Mouse (Mus musculus) retina, adult 2 months (tissue): ENCODE data around the gene Dgkz.

Experiments used
- DNase-seq: peaks from one replicate; pipeline ENCODE4 v3.0.0-alpha.2; 2012; ENCODE audit warnings: low read depth, low spot score

Dgkz gene

GRCm38 (mm10) chr2:91975581-91976541 is at the start of gene Dgkz:
Dgkz (minus strand) TSS chr2:91975864.
- no peak for DNase-seq

- DNase-seq, result no peak
Observed at GRCm38 (mm10) chr2:92025202-92025601, 49.5 kb upstream of the Dgkz start.

DNA sequence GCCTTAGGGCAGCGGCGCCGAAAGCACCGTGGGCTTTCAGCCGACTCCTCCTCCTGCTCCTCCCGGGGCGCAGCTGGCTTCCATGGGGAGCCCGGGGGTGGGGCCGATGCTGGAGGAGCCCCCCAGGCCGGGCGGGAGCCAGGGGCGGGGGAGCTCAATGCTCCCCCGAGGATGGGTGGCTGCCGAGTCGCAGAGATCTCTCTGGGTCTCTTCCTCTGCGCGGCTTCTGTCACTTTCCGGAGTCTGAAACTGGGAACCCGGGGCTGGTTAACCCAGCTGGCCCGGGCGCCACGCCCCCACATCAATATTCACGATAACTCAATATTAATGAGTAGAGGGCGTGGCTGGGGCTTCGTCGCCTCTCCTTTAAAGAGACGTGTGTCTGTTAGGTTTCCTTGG is 48.6 kb upstream of the Dgkz start, which contains the start of gene Creb3l1:
Creb3l1 (minus strand) TSS at position 229 of the 399 bp plus-strand sequence.
- DNase-seq, result no peak

DNA sequence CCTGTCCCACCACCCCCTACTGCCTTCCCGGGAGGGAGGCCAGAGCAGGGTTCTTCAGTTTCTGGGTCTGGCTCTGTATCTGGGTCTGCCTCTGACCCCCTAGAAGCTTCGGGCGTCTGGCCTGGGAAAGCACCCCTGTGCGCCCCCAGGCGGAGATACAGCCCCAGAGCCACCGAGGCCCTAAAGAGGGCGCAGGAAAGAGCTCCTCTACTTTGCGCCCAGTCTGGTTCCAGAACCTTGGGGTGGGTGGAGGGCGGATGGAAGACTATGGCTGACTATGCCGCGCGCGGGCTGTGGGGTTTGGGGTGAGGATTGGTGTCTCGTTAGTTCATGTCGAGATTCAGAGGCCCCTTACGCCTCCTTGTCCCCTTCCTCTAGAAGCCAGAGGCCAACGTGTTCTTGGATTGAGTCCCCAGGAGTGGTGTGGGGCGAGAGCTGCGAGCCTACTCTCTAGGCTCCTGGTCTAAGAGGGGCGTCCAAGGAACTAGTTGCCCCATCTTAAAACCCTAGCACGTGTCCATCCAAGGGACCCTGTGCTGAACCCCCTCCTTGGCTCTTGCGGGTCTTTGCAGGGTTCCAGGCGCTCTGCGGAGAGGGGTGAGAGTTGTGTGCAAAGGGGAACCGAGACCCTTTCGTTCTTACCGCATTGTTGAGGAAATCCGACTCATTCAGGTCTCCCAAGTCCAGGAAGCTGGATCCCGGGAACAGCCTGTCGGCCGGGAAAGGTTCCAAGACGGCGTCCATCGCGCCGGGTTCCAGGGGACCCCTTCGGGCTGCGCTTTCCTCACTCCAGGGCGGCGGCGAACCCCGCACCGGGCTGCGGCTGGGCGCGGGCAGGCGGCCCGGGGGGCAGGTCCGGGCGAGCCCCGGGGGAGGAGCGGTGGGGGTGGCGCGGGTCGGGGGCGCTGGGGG is 48.0 kb upstream of the Dgkz start:
- no peak for DNase-seq

- DNase-seq, result no peak
Observed at GRCm38 (mm10) chr2:92020676-92021265, 45.1 kb upstream of the Dgkz start.

- no peak for DNase-seq
Observed at GRCm38 (mm10) chr2:92017440-92017839, 41.8 kb upstream of the Dgkz start.

DNA sequence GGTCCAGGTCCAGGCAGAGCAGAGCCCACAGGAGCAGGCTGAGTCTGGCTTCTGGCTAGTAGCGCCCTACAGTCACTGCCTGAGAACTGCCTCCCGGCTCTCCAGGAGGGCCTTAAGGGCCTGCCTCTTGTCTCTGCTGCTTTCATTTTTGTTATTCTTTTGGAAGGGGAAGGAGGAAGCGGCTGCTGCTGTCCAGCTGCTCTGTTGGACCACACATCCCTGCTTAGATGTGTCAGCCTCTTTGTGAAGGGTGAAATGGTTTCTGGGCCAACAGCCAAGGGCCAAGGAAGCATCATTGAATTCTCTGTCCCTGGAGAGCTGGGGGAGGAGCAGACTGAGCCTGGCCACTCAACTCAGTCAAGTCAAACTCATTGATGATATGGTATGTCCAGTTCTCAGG is 41.3 kb upstream of the Dgkz start:
- DNase-seq, result no peak

DNA sequence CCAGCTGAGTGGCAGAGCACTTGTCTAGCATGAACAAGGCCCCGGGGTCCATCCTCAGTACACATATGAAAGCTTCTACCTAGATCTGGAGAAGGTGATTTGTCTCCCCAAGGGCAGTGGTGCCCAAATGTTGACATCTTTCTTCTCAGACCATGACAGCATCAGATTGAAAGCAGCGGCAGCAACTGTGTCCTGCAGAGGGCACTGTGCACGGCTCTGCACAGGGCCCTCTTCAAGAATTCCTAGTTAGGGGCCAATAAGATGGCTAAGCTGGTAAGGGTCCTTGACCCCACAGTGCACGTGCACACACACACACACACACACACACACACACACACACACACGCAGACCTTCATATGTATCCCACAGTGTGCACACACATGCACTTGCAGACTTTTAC is 39.2 kb upstream of the Dgkz start:
- no peak for DNase-seq

- no peak for DNase-seq
Observed at GRCm38 (mm10) chr2:92014248-92014647, 38.6 kb upstream of the Dgkz start.

DNA sequence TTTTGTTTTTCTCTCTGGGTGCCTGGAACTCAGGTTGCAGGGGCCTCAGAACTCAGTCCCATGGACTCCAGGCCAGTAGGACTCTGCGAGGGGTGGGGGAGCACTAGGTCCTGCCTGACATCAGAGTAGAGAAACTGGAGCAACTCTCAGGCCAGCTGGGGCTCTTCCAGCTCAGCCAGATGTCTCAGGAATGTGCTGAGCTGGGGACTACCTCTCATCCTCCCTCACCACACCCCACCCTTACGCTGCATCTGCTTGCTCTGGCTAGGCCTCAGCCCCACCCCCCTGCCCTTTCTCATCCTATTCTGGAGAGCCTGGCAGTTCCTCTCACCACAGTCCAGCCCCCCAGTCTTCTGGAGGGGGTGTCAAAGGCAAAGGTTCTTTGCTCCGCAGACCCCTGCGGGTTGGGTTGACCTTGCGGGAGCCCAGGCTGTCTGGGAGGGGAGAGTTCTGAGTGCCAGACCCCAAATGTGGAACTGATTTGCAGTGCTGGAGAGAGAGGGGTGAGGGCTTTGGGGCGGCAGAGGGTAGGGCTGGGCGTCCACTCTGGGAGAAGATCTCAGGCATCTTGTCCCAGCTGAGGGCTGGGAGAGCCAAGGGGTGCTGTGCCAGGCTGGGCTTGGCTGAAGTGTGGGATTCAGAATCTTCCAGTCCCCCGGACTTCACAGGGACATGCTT is 37.2 kb upstream of the Dgkz start:
- DNase-seq, result no peak

DNA sequence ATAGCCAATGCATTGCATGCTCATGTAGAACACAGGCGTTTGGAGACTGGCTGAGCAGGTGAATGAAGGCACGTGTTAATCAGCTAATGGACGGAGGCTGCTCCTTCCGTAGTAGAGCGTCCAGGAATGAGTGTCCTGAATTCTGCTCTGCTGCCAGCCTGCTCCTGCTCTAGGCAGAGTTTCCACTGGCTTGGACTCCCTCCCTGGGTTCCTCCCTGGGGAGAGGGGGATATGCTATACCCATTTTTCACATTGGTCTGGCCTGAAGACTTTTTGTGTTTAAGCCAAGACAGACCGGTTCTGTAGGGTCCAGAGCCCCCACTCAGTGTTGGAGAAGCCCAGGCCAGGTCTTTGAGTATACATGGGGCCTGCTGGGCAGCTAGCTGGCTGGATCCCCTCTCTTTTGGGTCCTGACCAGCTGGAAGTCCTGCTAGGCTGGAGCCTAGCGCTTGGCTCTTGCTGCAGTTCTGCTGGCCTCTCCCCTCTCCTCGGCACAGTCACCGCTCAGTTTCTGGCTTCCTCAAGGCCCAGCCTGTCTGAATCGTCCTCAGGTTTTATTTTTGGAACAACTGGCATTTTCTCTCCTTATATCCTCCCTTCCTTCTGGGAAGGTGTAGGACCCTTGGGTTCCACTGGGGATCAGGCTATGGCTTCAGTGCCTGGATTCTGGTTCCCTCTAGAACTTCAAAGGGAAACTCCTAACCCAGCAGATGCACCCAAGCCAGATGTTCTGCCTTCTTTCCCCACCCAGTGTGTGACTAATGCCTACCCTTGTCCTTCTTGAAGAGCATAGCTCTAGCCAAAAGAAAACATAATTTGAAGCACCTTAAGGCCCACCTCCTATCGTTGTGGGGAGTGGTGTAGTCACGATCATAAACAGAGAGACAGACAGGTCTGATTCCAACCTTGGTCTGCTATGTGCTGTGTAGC is 36.0 kb upstream of the Dgkz start:
- DNase-seq, result no peak

DNA sequence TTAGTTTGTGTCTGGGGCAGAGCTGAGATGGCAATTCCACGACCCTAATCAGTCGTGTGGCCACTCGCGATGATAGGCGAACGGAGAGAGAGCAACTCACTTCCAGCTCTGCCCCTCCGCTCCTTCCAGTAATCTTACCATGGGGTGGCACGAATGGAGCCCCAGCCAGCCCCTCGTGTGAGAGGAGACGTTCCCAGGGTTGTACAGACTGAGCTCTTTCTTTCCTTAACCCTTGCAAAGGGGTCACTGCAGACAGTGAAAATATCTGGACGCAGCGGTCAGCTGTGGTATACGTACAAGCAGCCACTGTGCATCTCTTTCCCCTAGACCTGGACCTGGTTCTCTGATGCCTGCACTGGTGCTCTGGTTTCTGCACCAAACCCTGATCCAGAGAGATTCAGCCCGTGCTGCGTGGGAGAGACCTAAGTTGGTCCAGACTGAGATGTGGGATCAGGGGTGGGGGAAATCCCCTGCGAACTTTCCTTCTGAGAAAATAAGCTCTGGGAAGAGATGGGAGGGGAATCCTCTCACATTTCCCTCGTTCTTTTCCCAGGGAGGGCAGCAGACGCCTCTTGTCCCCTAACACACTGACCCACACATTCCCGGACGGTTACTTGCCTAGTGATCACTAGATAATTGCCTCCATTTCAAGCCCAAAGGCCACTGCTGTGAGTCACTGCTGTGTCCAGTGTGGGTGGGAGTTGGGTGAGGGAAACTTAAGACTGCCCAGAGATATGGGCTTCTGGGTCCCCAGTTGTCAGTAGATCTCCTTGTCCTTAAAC is 33.1 kb upstream of the Dgkz start:
- no peak for DNase-seq

DNA sequence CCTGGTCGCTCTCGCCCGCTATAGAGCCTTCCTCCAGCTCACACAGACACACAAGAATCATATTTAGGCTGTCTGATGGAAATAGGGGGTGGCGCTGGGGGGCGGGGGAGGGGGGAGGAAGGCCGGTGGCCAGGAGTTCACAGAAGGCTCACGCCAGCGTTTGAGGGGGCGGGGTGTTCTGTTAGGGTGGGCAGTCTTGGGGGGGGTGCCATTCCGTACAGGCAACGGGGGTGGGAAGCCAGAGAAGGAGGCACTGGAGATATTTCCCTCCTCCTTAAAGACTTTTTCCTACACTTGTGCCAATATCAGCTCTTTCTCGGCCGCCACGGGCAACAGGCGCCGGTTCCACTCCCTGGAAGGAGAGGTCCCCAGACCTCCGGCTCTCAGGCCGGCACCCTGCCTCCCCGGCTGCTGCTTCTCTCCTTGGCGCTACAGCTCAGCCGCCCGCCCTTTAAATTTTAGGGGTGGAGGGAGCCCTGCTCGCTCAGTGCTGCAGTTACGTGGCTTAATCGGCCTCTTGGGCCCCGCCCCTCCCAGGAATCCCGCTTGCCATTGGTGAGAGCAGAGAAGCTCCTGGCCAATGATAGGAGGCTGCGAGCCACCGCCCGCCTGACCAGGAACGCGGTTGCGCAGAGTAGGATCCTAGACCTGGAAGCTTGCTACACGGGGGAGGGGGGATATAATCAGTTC is 32.4 kb upstream of the Dgkz start:
- DNase-seq, result peak; percentile 90

DNA sequence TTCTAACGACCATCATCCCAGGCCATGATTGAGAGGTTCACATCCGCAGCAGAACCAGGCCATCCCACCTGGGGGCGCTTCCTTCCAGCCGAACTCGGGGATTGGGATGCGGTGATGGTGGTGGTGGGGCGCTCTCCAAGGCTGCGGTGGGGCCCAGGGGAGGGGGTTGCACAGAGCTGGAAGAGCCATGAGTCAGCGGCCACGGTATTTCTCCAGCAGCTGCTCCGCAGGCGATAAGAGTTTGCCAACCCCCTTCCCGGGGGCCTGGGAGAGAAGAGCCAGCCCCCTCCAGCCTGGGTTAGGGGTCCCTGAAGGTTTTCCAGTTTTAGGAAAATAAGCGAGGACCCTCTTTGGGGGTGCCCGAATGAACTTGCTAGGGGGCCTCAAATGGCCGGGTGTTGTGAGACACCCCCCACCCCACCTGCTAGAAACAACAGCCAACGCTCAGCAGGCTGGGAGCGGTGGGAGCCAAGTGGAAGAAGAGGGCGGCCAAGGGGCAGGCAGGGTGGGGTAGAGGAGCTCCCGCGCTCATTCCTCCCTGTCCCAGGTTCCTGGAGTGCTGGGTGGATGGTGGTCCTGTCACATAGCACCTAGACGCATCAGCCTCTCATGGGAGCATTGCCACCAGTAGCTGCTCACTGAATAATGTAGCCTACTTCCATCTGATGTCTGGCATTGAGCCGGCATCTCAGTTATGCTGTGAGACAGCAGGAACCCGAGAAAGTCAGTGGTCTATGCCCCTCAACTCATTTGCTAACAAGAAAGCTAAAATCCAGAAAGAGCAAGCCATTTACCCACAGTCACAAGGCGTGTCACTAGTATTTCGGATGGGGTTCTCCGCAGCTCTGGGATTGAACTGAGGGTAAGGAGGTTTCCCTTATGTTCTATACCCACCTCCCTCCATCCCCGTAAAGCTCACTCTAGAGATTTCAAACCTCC is 31.6 kb upstream of the Dgkz start:
- no peak for DNase-seq

- no peak for DNase-seq
Observed at GRCm38 (mm10) chr2:92006491-92006890, 30.8 kb upstream of the Dgkz start.

- DNase-seq, result no peak
Observed at GRCm38 (mm10) chr2:92004617-92005016, 29.0 kb upstream of the Dgkz start.

- DNase-seq, result no peak
Observed at GRCm38 (mm10) chr2:91997905-91998608, 22.4 kb upstream of the Dgkz start.
